Mouse (Mus musculus) lung, adult 2 months (tissue): Measurements from ENCODE around the gene Msl2.

Experiments
- CTCF ChIP-seq: fragments of 200-500 bp; IDR thresholded peaks from 2 replicates; pipeline ENCODE4 v1.5.1; 2011; ENCODE audit warnings: mild to moderate bottlenecking, low read length, control low read depth; ENCODE audit not compliant: insufficient read depth
- POLR2A ChIP-seq: fragments of 200-500 bp; IDR thresholded peaks from 2 replicates; pipeline ENCODE4 v1.6.1; 2011; ENCODE audit warnings: low read depth, mild to moderate bottlenecking, control low read depth, low read length, borderline replicate concordance; ENCODE audit errors: extremely low read depth

DNA sequence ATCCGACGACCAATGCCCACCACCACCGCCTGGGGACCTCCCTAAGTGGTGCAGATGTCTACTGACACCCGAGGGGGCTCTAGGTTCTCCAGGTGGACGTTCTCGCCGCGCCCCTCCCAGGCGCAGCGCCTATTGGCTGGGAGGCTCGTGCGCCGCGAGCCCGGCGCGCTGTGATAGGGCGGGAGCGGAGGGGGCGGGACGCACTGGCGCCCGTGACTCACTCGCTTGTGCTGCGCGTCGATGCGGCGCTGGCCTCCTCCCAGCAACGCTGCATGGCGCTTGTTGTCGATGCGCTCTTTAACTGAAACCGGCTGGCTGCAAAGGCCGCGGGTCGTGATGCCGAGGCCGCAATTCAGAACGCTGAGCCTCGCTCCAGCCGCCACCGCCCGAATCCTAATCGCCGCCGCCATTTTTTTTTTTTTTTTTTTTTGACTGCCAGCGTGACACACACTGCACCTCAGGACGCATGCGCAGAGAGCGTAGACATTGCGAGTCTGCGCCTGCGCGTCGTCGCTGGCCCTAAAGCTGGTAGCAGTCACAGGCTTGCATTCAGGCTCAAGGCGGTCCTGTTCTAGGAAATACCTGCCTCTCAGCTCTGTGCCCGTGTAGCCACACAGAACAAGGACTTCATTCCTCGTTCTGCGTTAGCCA lies 39.3 kb upstream of the Msl2 start, which contains the start of gene Pccb:
- TF ChIP-seq POLR2A, result peak; percentile 96
- no peak for TF ChIP-seq CTCF
